Comparison of ENCODE assay signal across 11 mouse cellular contexts in the genomic region with DNA sequence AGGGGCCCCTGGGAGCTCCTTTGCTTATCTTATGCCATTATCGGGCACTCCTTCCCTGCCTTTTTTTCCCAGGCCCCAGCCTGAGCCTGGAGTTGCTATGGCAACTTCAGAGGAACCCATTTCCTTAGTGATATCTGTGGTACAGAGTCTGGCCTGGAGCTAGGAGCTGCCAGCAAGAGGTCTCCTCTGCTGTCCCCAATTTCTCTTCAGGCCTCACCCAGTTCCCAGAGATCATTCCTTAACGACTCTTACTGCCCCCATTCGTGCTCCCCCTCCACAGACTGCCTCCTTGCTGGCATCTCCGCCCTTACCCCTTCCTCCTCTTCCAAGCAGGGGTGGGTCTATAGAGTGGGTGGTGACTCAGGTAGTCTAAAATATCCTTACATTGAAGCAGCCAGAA. TPM values are rescaled to one million over a fixed set of nuclear protein-coding genes. Genes with fewer than 3 reads are reported as not detected.
DNase-seq lines count a peak whose midpoint lies in the region; ATAC-seq and TF ChIP-seq lines count a peak whose summit lies in the region.
"Had no signal": no experiment of that assay in that cellular context is flagged by ENCODE, and none has a peak within 500 bp of the region (broad histone marks: within the 10 kb centered on the region; RNA-seq: fewer than 3 reads in every experiment).

No protein-coding gene starts in this region.

- no peak for TF ChIP-seq CTCF in hindbrain, postnatal 0 days (IDR thresholded peaks at IDR 0.05; ENCODE audit: low read depth)

- H3K4me1 ChIP-seq in heart, embryonic 13.5 days, result peaks cover 79% of the 10 kb centered on the region
- peaks cover 20% of the 10 kb centered on the region for H3K4me1 ChIP-seq in hindbrain, postnatal 0 days (ENCODE audit: insufficient read depth, low read length)

- H3K36me3 ChIP-seq in heart, embryonic 13.5 days, result peaks cover 49% of the 10 kb centered on the region
- H3K36me3 ChIP-seq in hindbrain, postnatal 0 days (ENCODE audit: insufficient read depth, low read length), result no peaks in the 10 kb centered on the region

- H3K9ac ChIP-seq in heart, embryonic 13.5 days, result peak overlapping the region; percentile 74
- no peak overlapping the region for H3K9ac ChIP-seq in hindbrain, postnatal 0 days (replicated peaks; ENCODE audit: low read length)
- H3K9ac ChIP-seq: liver, embryonic 14.5 days had no signal

- no peak overlapping the region for H3K4me2 ChIP-seq in heart, embryonic 13.5 days
- 0 out of 2 replicates have a peak overlapping the region, but pooled peaks have one; percentile 2 for H3K4me2 ChIP-seq in hindbrain, postnatal 0 days (ENCODE audit: low read depth, low read length)

- ATAC-seq in heart, embryonic 13.5 days (ENCODE audit: extremely low read depth, insufficient number of reproducible peaks, low FRiP score, low TSS enrichment), result no peak
- ATAC-seq in hindbrain, postnatal 0 days, result no peak
- ATAC-seq in granulocyte monocyte progenitor cell, adult 5-6 weeks (replicated peaks; ENCODE audit: poor library complexity, severe bottlenecking), result no peak

- DNase-seq in heart, adult 11 months, result no peak
- peak; percentile 63 to 71 for DNase-seq in right cerebral cortex, postnatal 10 days (ENCODE audit: low spot score in 2 of 2)
- no peak for DNase-seq in right cerebral cortex, postnatal 4 days
- peak; percentile 40 for DNase-seq in hindbrain, postnatal 0 days (ENCODE audit: low spot score)
- DNase-seq in B cell, adult 2 months, result no peak
- DNase-seq: cerebellum, postnatal 36 days; kidney, adult 2 months had no signal

- 17% methylated on average over 4 of the region's 4 CpGs for WGBS in heart, embryonic 13.5 days
- whole genome bisulfite sequencing in hindbrain, postnatal 0 days, result 30% methylated on average over 4 of the region's 4 CpGs

- H3K27ac ChIP-seq in heart, embryonic 13.5 days (replicated peaks), result no peak overlapping the region
- no peak overlapping the region for H3K27ac ChIP-seq in hindbrain, postnatal 0 days
- H3K27ac ChIP-seq: liver, embryonic 14.5 days had no signal

- H3K4me3 ChIP-seq in heart, embryonic 13.5 days, result no peak overlapping the region
- no peak overlapping the region for H3K4me3 ChIP-seq in hindbrain, postnatal 0 days (ENCODE audit: low read length)

- H3K27me3 ChIP-seq in heart, embryonic 13.5 days (replicated peaks), result peaks cover 47% of the 10 kb centered on the region
- peaks cover 14% of the 10 kb centered on the region for H3K27me3 ChIP-seq in hindbrain, postnatal 0 days (ENCODE audit: insufficient read depth, low read length)

- no peaks in the 10 kb centered on the region for H3K9me3 ChIP-seq in heart, embryonic 13.5 days
- H3K9me3 ChIP-seq in hindbrain, postnatal 0 days (ENCODE audit: low read length), result no peaks in the 10 kb centered on the region

RNA-seq across cellular contexts. Expression of a gene that starts 11.1 kb away (rescaled TPM):
- polyA plus RNA-seq in heart, embryonic 13.5 days (2015; fragmentation: Nextera tagmentation; extraction: Ambion mirVana), result 55.1 and 58.8 TPM in 2 replicates
- 50.4 and 52.7 TPM in 2 replicates for total RNA-seq in hindbrain, postnatal 0 days (2014; rRNA removed)
- 19.2 and 19.9 TPM in 2 replicates for polyA plus RNA-seq in hindbrain, postnatal 0 days (2015; fragmentation: Nextera tagmentation; extraction: Ambion mirVana)
- total RNA-seq in granulocyte monocyte progenitor cell, adult 5-6 weeks (2014; fragmentation: Nextera tagmentation), result not detected in 2 replicates
- total RNA-seq in granulocyte monocyte progenitor cell, adult 5-6 weeks (2017), result 0.05 TPM in 1 of 2 replicates, not detected in the other
- total RNA-seq: megakaryocyte progenitor cell, adult 5-6 weeks had no signal

RNA-seq across cellular contexts. Expression of a gene that starts 26.0 kb away (rescaled TPM):
- polyA plus RNA-seq in heart, embryonic 13.5 days (2015; fragmentation: Nextera tagmentation; extraction: Ambion mirVana), result 393 and 426 TPM in 2 replicates
- total RNA-seq in hindbrain, postnatal 0 days (2014; rRNA removed), result 2.6 and 6.9 TPM in 2 replicates
- polyA plus RNA-seq in hindbrain, postnatal 0 days (2015; fragmentation: Nextera tagmentation; extraction: Ambion mirVana), result 1.2 and 1.6 TPM in 2 replicates
- total RNA-seq in granulocyte monocyte progenitor cell, adult 5-6 weeks (2014; fragmentation: Nextera tagmentation), result not detected in 2 replicates
- total RNA-seq in granulocyte monocyte progenitor cell, adult 5-6 weeks (2017), result not detected in 2 replicates
- total RNA-seq: megakaryocyte progenitor cell, adult 5-6 weeks had no signal

RNA-seq across cellular contexts. Expression of a gene that starts 49.6 kb away (rescaled TPM):
- polyA plus RNA-seq in heart, embryonic 13.5 days (2015; fragmentation: Nextera tagmentation; extraction: Ambion mirVana), result 70.7 and 73.7 TPM in 2 replicates
- 88.0 and 96.8 TPM in 2 replicates for total RNA-seq in hindbrain, postnatal 0 days (2014; rRNA removed)
- 59.9 and 63.1 TPM in 2 replicates for polyA plus RNA-seq in hindbrain, postnatal 0 days (2015; fragmentation: Nextera tagmentation; extraction: Ambion mirVana)
- 118 and 133 TPM in 2 replicates for total RNA-seq in granulocyte monocyte progenitor cell, adult 5-6 weeks (2014; fragmentation: Nextera tagmentation)
- 85.1 and 88.3 TPM in 2 replicates for total RNA-seq in granulocyte monocyte progenitor cell, adult 5-6 weeks (2017)

Comparison
In these comparisons a context has a peak if more than half of its experiments do, and no peak if none do; other contexts are left out.
1. DNase-seq: peak in right cerebral cortex, postnatal 10 days (2 of 2) and hindbrain, postnatal 0 days (single experiment); none in heart, adult 11 months (single experiment), right cerebral cortex, postnatal 4 days (single experiment) and B cell, adult 2 months (0 of 2).
2. RNA of a gene that starts 11.1 kb away (total RNA-seq): 50.4 to 52.7 TPM in hindbrain, postnatal 0 days; 0.05 TPM in granulocyte monocyte progenitor cell, adult 5-6 weeks; every median in the first group is over 10 times any median in the second.